Mouse (Mus musculus): ENCODE measurements around the gene Rab19. TPM values are rescaled to one million over a fixed set of nuclear protein-coding genes. Genes with fewer than 3 reads are reported as not detected.
"Not testable (repeated sequence)": the region's sequence is repeated elsewhere in the genome, so short reads cannot be mapped to it uniquely, and the experiment has no call there.

The Rab19 gene
- not detected for total RNA-seq (2021)
- long read RNA-seq, experiment 1, result 0 reads
- long read RNA-seq, experiment 2, result 0 reads

DNA sequence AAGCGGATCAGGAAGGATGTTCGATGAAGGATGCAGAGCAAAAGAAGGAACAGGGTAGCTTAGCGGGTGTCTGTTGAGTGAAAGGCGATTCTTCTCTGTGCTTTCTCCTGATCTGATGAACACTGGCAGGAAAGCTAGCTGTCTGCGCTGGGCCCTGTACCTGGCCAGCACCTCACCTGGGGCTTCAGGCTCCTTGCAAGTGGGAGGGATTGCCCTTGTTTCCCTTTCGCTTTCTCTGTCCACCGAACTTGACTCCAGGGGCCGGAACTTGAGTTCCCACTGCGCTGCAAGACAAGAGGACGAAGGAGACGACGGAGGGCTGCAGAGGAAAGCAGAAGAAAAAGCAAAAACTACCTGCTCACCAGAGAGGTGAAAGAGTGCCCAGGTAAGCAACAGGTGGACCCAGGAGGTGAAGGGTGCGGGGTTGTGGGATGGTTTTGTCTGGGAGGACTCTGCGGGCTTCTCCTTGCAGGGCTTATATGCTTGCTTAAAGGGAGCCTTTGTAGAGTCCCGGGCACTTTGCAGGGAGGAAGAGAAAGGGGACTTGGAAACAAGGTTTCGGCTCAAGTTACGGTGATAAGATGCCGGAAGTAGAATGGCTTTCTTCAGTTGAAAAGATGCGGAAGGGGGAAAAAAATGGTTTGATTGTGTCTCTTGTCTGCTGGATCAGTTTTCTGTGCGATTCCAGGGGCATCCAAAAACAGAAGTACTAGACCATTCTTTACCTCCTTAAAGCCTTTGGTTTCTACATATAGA lies at the start of gene Rab19:
Gene Rab19, plus strand, starts transcription at position 51 of the 756 bp plus-strand sequence.
- intact Hi-C loops (cut with DNase I), result no loop called here
- DNase-seq (ENCODE audit: low spot score in 2 of 2), result no peak

DNA sequence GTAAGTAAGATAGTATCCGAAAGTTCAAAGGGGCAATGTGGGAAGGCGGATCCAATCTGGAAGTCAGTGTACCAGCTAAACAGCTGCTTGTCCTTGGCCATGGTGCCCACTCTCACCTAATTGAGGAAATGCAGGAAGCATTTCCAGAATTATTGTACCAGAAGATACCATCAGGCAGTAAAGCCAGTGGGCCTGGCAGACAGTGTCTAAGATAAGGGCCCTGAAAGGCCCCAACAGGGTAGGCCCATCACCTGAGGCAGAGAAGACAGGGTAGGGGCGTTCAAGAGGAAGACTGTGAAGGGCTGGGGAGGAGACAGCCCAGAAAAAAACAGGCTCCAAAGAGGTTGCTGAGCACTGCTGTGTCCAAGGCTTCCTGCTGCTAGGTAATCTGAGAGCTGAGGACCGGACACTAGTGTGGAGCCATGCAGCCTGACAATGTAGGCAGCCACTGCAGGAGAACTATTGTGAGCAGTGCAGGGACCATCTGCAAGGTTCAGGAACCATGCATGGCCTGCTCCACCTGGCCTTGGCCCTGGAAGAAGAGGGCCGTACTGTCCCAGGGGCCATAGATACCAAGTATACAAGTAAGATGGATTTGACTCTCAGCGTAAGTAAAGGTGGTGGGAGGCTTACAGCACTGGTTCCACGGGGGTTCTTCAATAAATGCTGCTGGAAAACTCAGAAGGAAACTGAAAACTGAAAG lies 48.8 kb upstream of the Rab19 start:
- intact Hi-C loops (cut with DNase I), result no loop called here
- DNase-seq (ENCODE audit: low spot score in 2 of 2), result no peak

DNA sequence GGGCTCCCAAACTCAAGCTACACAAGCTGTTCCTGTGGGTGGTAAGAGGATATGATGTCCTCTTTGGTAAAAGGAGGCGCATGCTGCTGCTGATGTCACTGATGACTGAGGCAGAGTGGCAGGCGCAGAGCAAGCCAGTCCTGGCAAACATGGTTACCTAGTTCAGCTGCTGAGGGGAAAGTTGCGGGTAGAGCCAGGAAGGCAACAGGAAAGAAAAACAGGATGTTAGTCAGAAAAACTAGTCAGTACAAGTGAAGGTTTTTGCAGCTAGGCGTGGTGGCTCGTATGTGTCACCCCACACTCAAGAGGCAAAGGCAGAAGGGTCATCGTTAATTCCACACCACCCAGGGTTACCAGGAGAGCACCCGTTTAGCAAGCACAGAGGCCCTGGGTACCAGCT lies 46.8 kb upstream of the Rab19 start:
- intact Hi-C loops (cut with DNase I), result no loop called here

DNA sequence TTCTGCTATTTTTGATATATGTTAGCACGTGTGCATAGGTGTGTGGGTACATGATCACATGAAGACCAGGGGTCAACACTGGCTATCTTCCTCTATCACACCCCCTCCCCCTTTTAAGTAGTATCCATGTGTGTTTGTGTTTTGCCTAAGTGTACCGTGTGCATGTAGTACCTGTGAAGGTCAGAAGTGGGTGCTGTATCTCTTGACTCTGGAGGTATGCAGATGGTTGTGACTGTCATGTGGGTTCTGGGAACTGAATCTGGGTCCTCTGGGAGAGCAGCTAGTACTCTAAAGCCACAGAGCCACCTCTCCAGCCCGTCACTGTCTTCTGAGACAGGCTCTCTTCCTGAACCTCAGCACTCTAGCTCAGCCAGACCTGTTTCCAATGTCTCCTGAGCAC lies 46.1 kb upstream of the Rab19 start:
- DNase-seq (ENCODE audit: low spot score in 2 of 2), result no peak
- intact Hi-C loops (cut with DNase I), result no loop called here

More for the DNA sequence above, 46.8 kb upstream of the Rab19 start:
- DNase-seq (ENCODE audit: low spot score in 2 of 2), result no peak

DNA sequence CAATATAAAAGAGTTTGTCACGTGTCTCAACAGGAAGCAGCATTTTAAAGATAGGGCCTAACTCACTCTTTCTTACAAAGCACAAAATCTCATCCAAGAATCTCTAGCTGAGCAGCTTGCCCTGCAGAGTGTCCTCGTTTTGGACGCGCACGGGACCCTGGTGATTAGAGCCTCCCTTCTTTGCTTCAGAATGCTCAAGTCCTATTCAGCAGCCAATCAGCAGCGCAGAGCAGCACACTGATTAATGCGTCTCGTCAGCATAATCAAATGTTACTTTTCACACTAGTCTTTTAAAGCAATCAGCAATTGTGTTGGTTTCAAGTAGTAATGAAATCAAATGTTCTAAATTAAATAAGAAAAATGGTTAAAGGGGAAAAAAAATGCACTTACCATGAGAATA lies 42.6 kb upstream of the Rab19 start:
- intact Hi-C loops (cut with DNase I), result no loop called here
- DNase-seq (ENCODE audit: low spot score in 2 of 2), result no peak

DNA sequence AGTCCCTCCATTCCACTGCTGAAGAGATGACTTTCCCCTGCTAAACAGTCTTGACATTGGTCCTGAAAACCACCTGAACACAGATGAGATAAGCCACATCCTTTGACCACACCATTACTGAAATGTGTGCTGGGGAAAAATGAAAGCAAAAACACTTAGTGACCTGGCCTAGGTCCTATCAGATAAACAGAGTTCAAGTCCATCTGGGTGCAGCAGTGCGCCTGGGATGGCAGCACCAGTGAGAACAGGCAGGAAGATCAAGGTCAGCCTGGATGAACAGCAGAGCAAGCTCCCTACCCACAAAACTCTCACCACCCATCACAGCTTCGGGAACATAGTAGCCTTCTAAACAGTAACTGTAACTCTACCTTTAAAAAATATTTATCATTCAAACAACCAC lies 39.2 kb upstream of the Rab19 start:
- intact Hi-C loops (cut with DNase I), result no loop called here
- DNase-seq (ENCODE audit: low spot score in 2 of 2), result no peak

DNA sequence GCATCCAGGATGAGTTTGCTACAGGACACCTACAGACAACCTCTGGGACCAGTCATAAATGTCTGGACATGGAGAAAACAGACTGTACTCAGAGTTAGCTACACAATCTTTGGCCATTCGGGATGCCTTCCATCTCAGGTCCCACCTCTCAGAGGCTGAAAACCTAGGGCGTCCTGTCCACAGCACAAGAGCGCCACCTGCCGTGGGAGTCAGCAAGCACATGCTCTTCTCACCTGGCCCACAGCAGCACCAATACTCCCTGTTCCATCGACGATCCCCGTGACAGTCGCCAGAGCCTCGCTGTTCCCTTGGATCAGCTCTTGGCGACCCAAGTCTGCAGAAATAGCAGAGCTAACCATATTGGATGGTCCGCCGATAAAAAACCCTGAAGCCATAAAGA lies 37.0 kb upstream of the Rab19 start:
- DNase-seq (ENCODE audit: low spot score in 2 of 2), result peak; percentile 83 to 84
- intact Hi-C loops (cut with DNase I), result loop anchor here (2.0 kb wide), 2 partner anchors 139 to 197 kb away; no protein-coding TSS in a partner anchor

DNA sequence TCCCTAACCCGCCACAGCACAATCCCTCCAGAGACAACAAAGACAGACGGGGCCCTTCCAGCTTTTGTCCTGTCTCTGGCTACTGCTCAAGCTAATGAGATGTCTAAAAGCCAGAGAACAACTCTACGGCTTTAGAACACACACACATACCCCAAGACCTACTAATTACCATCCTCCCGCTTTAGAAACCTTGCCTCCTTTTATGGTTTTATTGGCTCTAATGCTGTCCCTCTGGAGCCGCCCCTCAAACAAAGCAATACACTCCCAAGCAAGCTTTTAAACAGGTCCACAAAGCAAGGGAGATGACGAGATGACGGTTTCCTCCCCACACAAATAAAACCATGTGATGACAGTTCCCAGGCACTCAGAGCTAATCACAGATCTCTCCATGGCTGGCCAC lies 35.5 kb upstream of the Rab19 start:
- DNase-seq (ENCODE audit: low spot score in 2 of 2), result no peak
- intact Hi-C loops (cut with DNase I), result loop anchor here (2.0 kb wide), 2 partner anchors 141 to 199 kb away; no protein-coding TSS in a partner anchor

DNA sequence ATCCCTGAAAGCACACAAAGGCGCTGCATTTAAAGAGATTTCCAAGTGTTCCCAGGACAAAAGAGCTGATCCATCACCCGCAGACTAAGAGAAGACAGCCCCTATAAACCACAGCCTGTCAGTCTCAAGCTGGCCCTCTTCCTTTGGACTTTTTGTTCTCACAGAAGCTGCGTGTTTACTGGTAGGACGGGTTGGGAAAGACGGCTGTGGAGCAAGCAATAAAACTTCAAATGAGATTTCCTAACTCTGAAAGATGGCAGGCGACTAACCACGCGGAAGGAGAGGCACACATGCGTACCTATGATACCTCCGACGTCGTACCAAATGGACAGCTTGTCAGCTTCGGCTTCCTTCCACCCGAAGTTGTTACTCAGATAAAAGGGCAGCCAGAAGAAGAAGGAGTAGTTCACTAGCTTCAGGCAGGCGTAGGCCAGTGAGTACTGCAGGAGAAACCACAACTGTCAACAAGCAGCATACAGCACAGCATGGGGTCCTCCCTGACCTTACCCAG lies 33.9 kb upstream of the Rab19 start:
- no peak for DNase-seq (ENCODE audit: low spot score in 2 of 2)
- intact Hi-C loops (cut with DNase I), result no loop called here

DNA sequence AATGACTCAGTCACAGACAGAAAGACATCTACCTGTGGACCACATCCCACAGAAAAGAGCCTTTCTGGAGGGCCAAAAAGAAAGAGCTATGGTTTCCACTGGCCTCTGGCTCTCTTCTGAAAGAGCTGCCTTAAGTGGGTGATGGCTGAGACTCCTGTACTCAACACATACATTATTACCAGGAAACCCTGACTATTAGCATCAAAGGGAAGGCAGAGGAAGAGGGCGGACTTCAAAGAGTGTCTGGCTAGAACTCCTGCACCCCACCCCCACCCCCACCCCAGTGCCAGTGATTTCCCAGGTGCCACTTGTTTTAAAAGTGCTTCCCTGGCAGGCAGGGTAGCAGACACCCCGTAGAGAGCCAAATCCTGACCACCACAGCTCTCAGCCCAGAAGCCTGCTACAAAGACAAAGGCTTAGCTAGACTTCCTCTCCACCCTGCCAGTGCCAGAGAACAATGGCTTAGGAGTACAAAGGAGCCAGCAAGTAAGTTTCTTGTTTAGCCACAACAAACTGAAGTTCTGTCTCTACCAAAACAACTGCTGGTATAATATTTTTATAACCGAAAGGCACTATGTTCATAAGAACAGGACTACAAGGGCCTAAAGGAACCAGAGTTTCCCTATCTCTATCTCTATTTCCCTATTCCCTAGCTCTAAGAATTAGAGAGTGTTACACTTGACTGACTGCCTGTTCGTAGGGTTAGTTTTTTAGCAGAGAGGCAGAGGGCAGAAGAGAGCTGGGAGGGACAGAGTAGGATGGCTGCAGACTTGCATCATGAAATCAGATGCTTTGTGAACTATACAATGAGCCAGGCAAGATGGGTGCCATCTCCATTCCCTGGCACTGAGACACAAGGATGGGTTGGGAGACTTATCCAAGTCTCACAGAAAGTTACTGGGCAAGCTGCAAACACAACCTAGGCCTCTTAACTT lies 32.8 kb upstream of the Rab19 start:
- intact Hi-C loops (cut with DNase I), result no loop called here
- DNase-seq (ENCODE audit: low spot score in 2 of 2), result no peak

DNA sequence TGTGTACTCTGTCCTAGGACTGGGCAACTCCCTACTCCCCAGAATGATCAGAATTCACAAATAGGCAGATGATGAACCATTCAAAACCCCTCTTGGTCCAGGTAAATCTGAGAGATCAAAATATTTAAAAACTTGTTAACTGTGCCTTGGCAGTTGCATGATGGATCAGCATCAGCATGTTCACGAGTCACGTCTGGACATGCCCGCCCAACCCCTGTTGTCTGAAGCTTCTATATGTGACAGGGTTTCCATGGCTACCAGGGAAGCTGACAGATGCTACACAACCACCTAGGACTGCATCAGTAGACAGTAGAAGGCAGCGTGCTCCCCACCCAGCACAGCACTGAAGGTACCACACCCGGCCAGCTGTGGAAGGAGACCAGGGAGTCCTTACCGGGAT lies 32.0 kb upstream of the Rab19 start:
- DNase-seq (ENCODE audit: low spot score in 2 of 2), result no peak
- intact Hi-C loops (cut with DNase I), result no loop called here

DNA sequence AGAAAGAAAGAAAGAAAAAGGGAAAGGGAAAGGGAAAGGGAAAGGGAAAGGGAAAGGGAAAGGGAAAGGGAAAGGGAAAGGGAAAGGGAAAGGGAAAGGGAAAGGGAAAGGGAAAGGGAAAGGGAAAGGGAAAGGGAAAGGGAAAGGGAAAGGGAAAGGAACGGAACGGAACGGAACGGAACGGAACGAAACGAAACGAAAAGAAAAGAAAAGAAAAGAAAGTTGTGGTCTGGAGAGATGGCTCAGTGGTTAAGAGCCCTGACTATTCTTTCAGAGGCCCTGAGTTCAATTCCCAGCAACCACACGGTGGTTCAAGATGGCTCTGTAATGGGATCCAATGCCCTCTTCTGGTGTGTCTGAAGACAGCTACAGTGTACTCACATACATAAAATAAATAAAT lies 21.8 kb upstream of the Rab19 start:
- DNase-seq (ENCODE audit: low spot score in 2 of 2); intact Hi-C loops (cut with DNase I): not testable (repeated sequence)

DNA sequence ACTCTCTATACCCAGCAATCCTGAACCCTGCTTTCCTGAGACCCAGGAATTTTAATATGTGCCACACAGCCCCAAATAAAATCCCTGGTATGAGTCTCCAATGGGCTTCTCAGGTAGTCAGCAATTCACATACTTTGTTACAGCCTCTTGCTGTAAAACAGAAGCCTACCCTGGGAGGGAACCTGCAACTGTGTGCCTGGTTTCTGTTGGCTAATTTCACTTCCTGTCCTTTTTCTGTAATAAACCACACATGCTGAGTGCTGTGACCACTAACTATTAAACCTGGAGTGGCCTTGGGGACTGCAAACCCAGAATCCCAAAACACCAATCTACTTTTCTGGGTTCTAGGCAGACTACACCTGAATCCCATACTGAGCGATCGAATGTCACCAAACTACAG lies 18.3 kb upstream of the Rab19 start:
- intact Hi-C loops (cut with DNase I), result no loop called here
- no peak for DNase-seq (ENCODE audit: low spot score in 2 of 2)

DNA sequence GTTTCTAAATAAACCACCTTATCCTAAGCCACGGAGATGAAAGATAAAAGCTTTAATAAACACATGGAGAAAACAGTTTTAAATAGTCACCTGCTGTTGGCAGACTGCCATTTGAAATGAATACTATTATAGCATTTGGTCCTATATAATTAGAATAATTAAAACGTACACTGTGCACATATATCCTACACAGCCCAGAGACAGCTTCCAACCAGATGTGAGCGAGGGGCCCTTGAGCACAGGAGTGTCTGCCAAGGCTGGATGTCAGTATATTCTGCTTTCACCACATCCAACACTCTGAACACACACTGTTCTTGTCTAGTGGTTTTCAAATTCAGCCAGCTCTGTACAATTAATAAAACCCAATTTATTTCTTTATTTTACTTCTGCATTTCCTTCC lies 11.3 kb upstream of the Rab19 start:
- intact Hi-C loops (cut with DNase I), result no loop called here
- DNase-seq (ENCODE audit: low spot score in 2 of 2), result no peak

DNA sequence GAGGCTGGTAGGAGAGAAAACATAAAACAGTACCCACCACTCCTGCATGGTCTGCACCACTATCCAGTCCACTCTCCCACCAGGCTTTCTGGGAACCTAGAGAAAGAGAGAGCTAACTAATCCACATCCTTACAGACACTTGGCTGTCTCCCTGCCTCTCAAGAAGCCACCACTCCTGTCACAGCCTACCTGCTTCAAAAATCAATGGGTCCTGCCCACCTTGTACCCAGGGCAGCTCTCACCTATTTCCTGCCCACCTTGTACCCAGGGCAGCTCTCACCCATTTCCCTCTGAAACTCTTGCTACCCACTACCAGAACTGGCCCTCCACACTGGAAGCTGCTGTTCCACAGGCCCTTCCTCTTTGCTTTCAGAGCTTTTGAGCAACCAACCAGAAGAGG lies 8.9 kb upstream of the Rab19 start:
- intact Hi-C loops (cut with DNase I), result no loop called here

DNA sequence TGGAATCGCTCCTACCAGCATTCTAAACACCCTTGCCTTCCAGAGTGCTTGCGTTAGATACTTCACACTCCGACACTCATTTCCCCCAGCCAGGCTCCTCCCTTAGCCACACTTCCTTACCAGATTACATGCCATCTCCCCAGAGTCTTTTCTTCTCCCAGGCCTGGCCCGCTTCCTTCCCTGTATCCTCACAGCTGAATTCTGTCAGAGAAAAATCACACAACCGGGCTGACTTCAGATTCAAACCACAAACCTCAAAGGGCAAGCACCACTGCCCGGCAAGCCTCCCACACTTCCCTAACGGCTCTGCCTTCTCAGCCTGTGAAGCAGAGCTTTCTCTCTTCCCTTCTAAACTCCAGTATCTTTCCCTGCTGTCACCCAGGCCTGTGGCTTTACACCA lies 8.2 kb upstream of the Rab19 start:
- peak in 1 of 2 experiments; percentile 10 for DNase-seq (ENCODE audit: low spot score in 2 of 2)
- intact Hi-C loops (cut with DNase I), result no loop called here

More for the DNA sequence above, 8.9 kb upstream of the Rab19 start:
- no peak for DNase-seq (ENCODE audit: low spot score in 2 of 2)

DNA sequence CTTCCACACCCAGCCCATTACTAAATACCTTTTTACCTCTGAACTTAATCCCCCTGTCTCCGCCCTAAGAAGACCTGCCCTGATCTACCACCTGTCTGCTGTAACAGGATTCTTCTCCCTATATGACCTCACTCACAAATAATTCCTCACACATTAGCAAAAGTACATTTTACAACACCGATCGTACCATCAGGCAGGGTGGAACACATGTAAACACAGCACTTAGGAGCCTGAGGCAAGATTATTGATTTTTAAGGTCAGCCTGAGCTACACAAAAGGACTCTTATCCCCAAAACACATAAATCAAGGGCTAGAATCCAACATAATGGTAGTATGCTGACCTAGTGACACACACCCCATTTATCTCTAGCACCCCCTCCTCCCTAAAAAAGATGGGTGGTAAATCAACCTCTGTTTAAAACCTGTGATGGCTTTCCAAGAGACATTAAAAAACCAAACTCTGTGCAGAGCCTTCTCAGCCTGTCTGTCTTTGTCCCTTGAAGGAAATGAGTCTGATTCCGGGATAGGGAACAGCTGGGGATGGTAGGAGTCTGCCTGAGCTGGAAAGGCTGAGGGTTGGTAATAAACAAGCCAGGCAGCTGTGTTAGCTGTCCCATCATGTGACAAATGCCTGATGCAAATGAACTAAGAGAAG lies 7.5 kb upstream of the Rab19 start:
- no peak for DNase-seq (ENCODE audit: low spot score in 2 of 2)
- intact Hi-C loops (cut with DNase I), result no loop called here

DNA sequence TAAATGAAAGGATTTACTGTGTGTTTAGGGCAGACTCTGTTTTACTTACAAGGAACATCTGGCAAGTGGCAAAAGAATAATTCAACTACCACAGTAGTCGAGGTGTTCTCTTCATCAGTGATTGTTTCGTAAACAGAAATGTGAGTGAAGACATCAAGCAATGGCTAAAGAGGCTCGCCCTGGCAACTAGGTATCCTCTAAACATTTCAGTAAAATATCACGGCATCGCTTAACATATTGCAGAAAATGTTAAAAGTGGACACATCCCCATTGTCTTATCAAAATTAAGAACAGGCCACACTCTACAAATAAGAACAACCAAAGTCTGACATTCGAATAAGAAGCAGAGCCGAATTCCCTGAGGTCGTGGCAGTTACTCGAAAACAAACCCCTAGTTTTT lies 4.2 kb upstream of the Rab19 start:
- intact Hi-C loops (cut with DNase I), result no loop called here
- no peak for DNase-seq (ENCODE audit: low spot score in 2 of 2)

DNA sequence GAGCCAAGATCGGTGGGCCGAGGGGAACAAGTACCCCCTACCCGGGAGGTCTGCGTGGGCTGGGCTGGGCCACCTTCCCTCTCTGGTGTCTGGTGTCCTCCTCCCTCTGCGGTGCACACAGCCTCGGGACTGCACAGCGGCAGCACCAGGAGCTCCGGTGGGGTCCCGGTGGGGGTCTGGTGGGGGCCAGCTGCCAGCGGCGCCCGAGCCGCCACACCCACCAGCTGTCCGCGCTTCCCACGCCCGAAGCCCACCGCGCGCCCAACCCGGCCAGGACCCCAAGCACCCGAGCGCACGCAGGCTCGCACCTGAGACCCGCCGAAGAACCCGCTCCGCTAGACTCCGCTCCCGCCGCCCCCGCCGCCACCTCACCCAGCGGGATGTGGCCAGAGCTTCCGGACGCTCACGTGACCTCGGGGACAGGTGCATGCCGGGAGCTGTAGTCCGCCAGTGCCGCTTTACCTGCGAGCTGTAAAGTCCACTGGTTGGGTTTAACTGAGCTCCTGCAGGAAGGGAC lies 3.6 kb upstream of the Rab19 start, which contains the start of gene Slc37a3:
Gene Slc37a3, minus strand, starts transcription at position 365 of the 517 bp plus-strand sequence.
- intact Hi-C loops (cut with DNase I), result no loop called here
- peak; percentile 81 to 87 for DNase-seq (ENCODE audit: low spot score in 2 of 2)

Data from left cerebral cortex, postnatal 14 days (tissue).